Comparison of ENCODE assay signal across 16 mouse cellular contexts in genomic region chr3:18787531-18788176, GRCm38 (mm10).
DNase-seq lines count a peak whose midpoint lies in the region; ATAC-seq and TF ChIP-seq lines count a peak whose summit lies in the region.
"Had no signal": no experiment of that assay in that cellular context is flagged by ENCODE, and none has a peak within 500 bp of the region (broad histone marks: within the 10 kb centered on the region; RNA-seq: fewer than 3 reads in every experiment).

No protein-coding gene starts in this region.

- H3K27ac ChIP-seq in kidney, adult 2 months (ENCODE audit: insufficient read depth, low read depth, low read length): no peak overlapping the region
- H3K27ac ChIP-seq: hindbrain, embryonic 15.5 days; midbrain, embryonic 12.5 days; neural tube, embryonic 12.5 days had no signal

- H3K36me3 ChIP-seq in kidney, adult 2 months (ENCODE audit: control insufficient read depth, insufficient read depth, low read length): no peaks in the 10 kb centered on the region
- H3K36me3 ChIP-seq: hindbrain, embryonic 15.5 days; midbrain, embryonic 12.5 days; neural tube, embryonic 12.5 days had no signal

- 35% methylated on average over 8 of the region's 8 CpGs for WGBS in kidney, adult 2 months

- peak; percentile 5 for DNase-seq in cerebellum, adult 11 months
- no peak for DNase-seq in cerebellum, postnatal 4 days (ENCODE audit: low spot score in 2 of 2)
- peak; percentile 9 for DNase-seq in lung, postnatal 10 days
- DNase-seq in lung, postnatal 36 days: no peak
- DNase-seq in kidney, adult 2 months: peak; percentile 69
- DNase-seq in gastrocnemius, postnatal 10 days: no peak
- no peak for DNase-seq in layer of hippocampus, adult 18-20 months (ENCODE audit: low spot score in 2 of 2)
- DNase-seq: layer of hippocampus, adult 9-11 months; lung, adult 2 months; retina, postnatal 1 day; spleen, adult 18-20 months had no signal

- no peak for TF ChIP-seq CTCF in kidney, adult 2 months (conservative IDR thresholded peaks at IDR 0.05; ENCODE audit: insufficient read depth, insufficient read length, low read depth, low read length)

- H3K4me3 ChIP-seq in kidney, adult 2 months (ENCODE audit: insufficient read depth, low read depth, low read length): no peak overlapping the region
- H3K4me3 ChIP-seq: erythroblast, embryonic 14.5 days; hindbrain, embryonic 15.5 days; midbrain, embryonic 12.5 days; neural tube, embryonic 12.5 days had no signal

- no peaks in the 10 kb centered on the region for H3K27me3 ChIP-seq in kidney, adult 2 months (replicated peaks; ENCODE audit: control insufficient read depth, insufficient read depth, low read length)
- H3K27me3 ChIP-seq: hindbrain, embryonic 15.5 days; midbrain, embryonic 12.5 days; neural tube, embryonic 12.5 days had no signal

- H3K4me1 ChIP-seq in kidney, adult 2 months (ENCODE audit: control insufficient read depth, insufficient read depth, low read length): no peaks in the 10 kb centered on the region
- H3K4me1 ChIP-seq: hindbrain, embryonic 15.5 days; midbrain, embryonic 12.5 days; neural tube, embryonic 12.5 days had no signal

- TF ChIP-seq POLR2A in kidney, adult 2 months (IDR thresholded peaks at IDR 0.05; ENCODE audit: low read depth, low read length): no peak

- ATAC-seq in monocyte, adult 5-6 weeks (replicated peaks; ENCODE audit: insufficient number of reproducible peaks, low FRiP score, low TSS enrichment, poor library complexity, severe bottlenecking): no peak

Comparison
In these comparisons a context has a peak if more than half of its experiments do, and no peak if none do; other contexts are left out.
1. DNase-seq: peak in cerebellum, adult 11 months (single experiment), lung, postnatal 10 days (single experiment) and kidney, adult 2 months (single experiment); none in cerebellum, postnatal 4 days (0 of 2), lung, postnatal 36 days (single experiment), gastrocnemius, postnatal 10 days (single experiment) and layer of hippocampus, adult 18-20 months (0 of 2).